Mouse (Mus musculus): ENCODE measurements around the gene Ddr1. TPM values are rescaled to one million over a fixed set of nuclear protein-coding genes. Genes with fewer than 3 reads are reported as not detected.

The Ddr1 gene
- 0.91 and 1.4 TPM in 2 replicates for polyA plus RNA-seq (2012; rRNA removed)

DNA sequence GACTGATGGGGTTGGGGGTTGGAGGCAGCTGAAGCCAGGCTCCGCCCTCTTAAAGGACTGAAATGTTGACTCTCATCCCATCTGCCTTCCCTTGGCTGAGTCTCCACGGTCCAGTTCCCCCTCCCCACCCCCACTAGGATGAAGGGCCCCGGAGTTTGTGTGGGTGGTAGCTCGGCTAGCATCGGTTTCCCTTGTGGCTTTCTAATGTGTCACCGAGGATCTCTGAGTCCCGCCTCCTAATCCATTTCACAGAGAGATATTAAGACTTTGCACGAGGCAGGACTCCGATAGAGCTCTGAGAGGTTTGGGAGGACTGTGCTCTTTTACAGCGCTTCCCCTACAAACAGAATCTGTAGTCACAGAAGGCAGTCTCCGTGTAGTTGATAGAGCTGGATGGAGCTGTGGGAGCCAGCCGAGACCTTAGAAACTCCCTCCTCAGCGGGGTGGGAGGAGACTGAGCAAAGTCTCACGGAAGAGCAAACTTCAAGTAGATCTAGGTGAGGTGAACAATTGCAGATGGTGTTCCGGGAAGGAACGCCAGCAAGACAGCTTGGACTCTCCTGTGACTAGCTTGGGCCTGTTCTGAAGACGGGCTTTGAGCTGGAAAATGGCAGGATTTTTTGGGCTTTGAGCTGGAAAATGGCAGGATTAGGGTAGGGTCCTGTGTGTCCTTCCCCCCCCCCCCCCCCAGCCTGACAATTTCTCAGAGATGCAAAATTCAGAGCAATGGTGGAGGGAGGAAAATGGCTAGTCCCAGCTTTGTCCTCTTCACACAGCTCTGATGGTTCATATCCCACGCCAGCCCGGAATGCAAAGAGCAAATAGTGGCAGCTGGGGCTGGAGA is at the start of gene Ddr1:
Gene Ddr1 (minus strand): TSS at position 1 of the 844 bp plus-strand sequence.

GRCm38 (mm10) chr17:35673416-35674035 is 30.9 kb downstream of the Ddr1 start, which contains the start of gene Gtf2h4:
TSS of gene Gtf2h4 (minus strand) at chr17:35673739.

GRCm38 (mm10) chr17:35667334-35668065 is 36.9 kb downstream of the Ddr1 start, which contains the start of gene Vars2:
TSS of gene Vars2 (minus strand) at chr17:35667592.

DNA sequence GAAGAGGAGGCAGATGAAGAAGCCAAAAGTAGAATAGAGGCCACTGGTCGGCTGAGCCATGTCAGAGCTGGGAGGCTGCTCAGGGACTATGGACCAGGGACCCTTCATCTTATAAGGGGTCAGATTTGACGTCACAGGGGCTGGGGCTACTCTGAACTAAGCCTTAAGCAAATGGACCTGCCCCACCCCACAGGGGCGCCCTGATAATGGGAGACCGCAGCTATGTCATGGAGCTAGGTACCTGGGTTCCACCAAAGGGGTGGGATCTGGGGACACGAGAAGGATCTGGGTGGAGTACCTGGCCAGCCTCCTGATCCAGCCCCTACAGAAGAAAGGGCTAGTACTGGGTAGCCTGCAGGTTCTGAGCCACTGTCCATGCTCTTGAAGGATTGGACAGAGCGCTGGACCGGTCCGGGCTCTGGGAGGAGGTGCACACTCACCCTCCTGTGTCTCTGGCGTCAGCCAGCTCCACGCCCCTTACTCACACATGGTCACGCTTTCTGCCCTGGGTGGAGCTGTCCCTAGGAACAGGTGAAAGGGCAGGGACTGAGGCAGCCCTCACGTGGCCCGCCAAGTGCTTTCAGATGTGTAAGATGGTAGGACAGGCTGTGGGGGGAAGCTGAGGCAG is 60.7 kb downstream of the Ddr1 start, which contains the start of gene Mucl3:
Gene Mucl3 (minus strand): TSS at position 87 of the 628 bp plus-strand sequence.

Other genes starting within 250 kb of the Ddr1 start
- 112 and 136 TPM in 2 replicates for gene H2-Q10, start 234.5 kb downstream of the Ddr1 start, polyA plus RNA-seq (2012; rRNA removed)
- not detected in 2 replicates for gene Pou5f1, start 198.6 kb downstream of the Ddr1 start, polyA plus RNA-seq (2012; rRNA removed)
- 27.3 and 35.3 TPM in 2 replicates for gene Tcf19, start 187.8 kb downstream of the Ddr1 start, polyA plus RNA-seq (2012; rRNA removed)
- 9.6 and 9.9 TPM in 2 replicates for gene Cchcr1, start 187.5 kb downstream of the Ddr1 start, polyA plus RNA-seq (2012; rRNA removed)
- gene Psors1c2, start 171.4 kb downstream of the Ddr1 start, polyA plus RNA-seq (2012; rRNA removed): 0.03 and 0.12 TPM in 2 replicates
- 0.02 TPM in 1 of 2 replicates, not detected in the other for gene Cdsn, start 152.5 kb downstream of the Ddr1 start, polyA plus RNA-seq (2012; rRNA removed)
- gene 2300002M23Rik, start 137.2 kb downstream of the Ddr1 start, polyA plus RNA-seq (2012; rRNA removed): not detected in 2 replicates
- not detected in 2 replicates for gene Sfta2, start 103.1 kb downstream of the Ddr1 start, polyA plus RNA-seq (2012; rRNA removed)
- gene Gm9573, start 78.0 kb downstream of the Ddr1 start, polyA plus RNA-seq (2012; rRNA removed): not detected in 2 replicates
- gene Mucl3, start 60.9 kb downstream of the Ddr1 start, polyA plus RNA-seq (2012; rRNA removed): 0.02 TPM in 1 of 2 replicates, not detected in the other
- gene Vars2, start 37.0 kb downstream of the Ddr1 start, polyA plus RNA-seq (2012; rRNA removed): 7.1 and 7.8 TPM in 2 replicates
- 15.6 and 17.6 TPM in 2 replicates for gene Gtf2h4, start 30.9 kb downstream of the Ddr1 start, polyA plus RNA-seq (2012; rRNA removed)
- gene Ier3, start 117.1 kb upstream of the Ddr1 start, polyA plus RNA-seq (2012; rRNA removed): 7.2 and 9.8 TPM in 2 replicates
- gene Flot1, start 118.6 kb upstream of the Ddr1 start, polyA plus RNA-seq (2012; rRNA removed): 31.6 and 34.3 TPM in 2 replicates
- 448 and 489 TPM in 2 replicates for gene Tubb5, start 133.7 kb upstream of the Ddr1 start, polyA plus RNA-seq (2012; rRNA removed)
- gene Mdc1, start 136.9 kb upstream of the Ddr1 start, polyA plus RNA-seq (2012; rRNA removed): 10.0 and 10.7 TPM in 2 replicates
- 13.3 and 17.0 TPM in 2 replicates for gene Nrm, start 156.7 kb upstream of the Ddr1 start, polyA plus RNA-seq (2012; rRNA removed)
- 9.1 and 9.3 TPM in 2 replicates for gene Ppp1r18, start 161.0 kb upstream of the Ddr1 start, polyA plus RNA-seq (2012; rRNA removed)
- gene Dhx16, start 175.2 kb upstream of the Ddr1 start, polyA plus RNA-seq (2012; rRNA removed): 42.6 and 44.7 TPM in 2 replicates
- 11.3 and 15.3 TPM in 2 replicates for gene 2310061I04Rik, start 192.8 kb upstream of the Ddr1 start, polyA plus RNA-seq (2012; rRNA removed)
- gene Atat1, start 205.5 kb upstream of the Ddr1 start, polyA plus RNA-seq (2012; rRNA removed): 8.2 and 8.5 TPM in 2 replicates
- gene Mrps18b, start 211.8 kb upstream of the Ddr1 start, polyA plus RNA-seq (2012; rRNA removed): 44.9 and 55.3 TPM in 2 replicates
- gene Ppp1r10, start 211.8 kb upstream of the Ddr1 start, polyA plus RNA-seq (2012; rRNA removed): 13.3 and 16.4 TPM in 2 replicates

Data from liver, embryonic 14 days (tissue).